ENCODE assay signal across 8 mouse cellular contexts in the genomic region with DNA sequence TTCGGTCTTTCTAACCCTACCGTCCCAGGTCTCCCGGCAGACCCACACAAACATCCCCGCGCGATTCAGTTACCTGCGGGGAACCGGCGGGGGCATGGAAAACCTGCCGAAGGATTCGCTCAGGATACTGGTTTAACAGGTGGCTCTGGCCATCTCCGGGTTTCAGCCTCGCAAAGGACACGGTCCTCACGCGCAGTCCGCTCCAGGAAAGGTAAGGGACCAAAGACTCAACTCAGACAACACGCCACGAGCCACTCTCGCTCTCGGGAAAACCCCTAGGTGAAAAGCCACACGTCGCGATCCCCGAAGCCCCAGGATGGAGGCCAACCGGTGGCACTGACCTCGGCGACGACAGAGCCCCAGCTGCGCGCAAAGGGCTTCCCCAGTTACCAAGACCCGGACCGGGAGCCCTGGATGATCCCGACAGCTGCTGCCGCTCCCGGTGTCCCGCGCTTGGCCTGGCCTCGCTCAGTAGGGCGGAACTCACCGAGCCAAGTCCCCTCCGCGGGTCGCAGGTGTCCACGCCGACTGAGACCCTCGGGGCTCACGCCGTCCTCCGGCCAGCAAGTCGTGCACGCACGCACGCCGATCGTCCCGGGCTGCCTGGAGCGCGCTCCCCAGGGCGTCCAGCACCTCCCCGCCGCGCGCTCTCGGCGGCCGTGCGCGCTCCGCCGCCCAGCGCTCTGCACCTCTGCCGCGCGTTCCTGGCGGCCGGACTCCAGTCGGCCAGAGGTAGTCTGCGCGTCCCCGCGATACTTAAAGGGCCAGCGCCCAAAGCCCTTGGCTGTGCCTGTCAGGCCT. TPM values are rescaled to one million over a fixed set of nuclear protein-coding genes. Genes with fewer than 3 reads are reported as not detected.
DNase-seq lines count a peak whose midpoint lies in the region; ATAC-seq and TF ChIP-seq lines count a peak whose summit lies in the region.

A gene (minus strand): TSS at position 657 of the 801 bp plus-strand sequence.

- WGBS in hindbrain, embryonic 16.5 days, result under 1% methylated on average over 81 of the region's 83 CpGs

- no peaks in the 10 kb centered on the region for H3K9me3 ChIP-seq in hindbrain, embryonic 16.5 days (ENCODE audit: control insufficient read depth, low read length)

- peak within 1 kb of the TSS; percentile 69 for H3K9ac ChIP-seq in hindbrain, embryonic 16.5 days (ENCODE audit: low read depth, low read length)

- peak within 1 kb of the TSS; percentile 95 for H3K4me2 ChIP-seq in hindbrain, embryonic 16.5 days (ENCODE audit: low read length)

- peak; percentile 94 for DNase-seq in adrenal gland, adult 2 months
- DNase-seq in cerebellum, postnatal 36 days, result peak; percentile 55 to 60
- peak; percentile 77 for DNase-seq in gastrocnemius, postnatal 10 days
- DNase-seq in left cerebral cortex, adult 2 months (ENCODE audit: extremely low spot score in 1 of 2, low spot score in 2 of 2), result peak; percentile 55 to 69
- DNase-seq in lung, postnatal 25 days (ENCODE audit: low spot score), result peak; percentile 84
- peak; percentile 77 for DNase-seq in retina, postnatal 7 days (ENCODE audit: low read depth, low spot score)
- peak; percentile 74 for DNase-seq in urinary bladder, postnatal 25 days (ENCODE audit: low spot score)

- H3K27me3 ChIP-seq in hindbrain, embryonic 16.5 days (replicated peaks; ENCODE audit: control insufficient read depth, insufficient read depth, low read length), result no peaks in the 10 kb centered on the region; the same call in 1 of the 2 replicates

- TF ChIP-seq CTCF in left cerebral cortex, adult 2 months (IDR thresholded peaks at IDR 0.05), result no peak; the same call in 1 of the 2 replicates

- H3K36me3 ChIP-seq in hindbrain, embryonic 16.5 days (ENCODE audit: control insufficient read depth, insufficient read depth, low read length), result no peaks in the 10 kb centered on the region

- no peak within 1 kb of the TSS for H3K27ac ChIP-seq in hindbrain, embryonic 16.5 days (ENCODE audit: low read depth, low read length)
- peak within 1 kb of the TSS; percentile 69 for H3K27ac ChIP-seq in left cerebral cortex, adult 2 months

- H3K4me3 ChIP-seq in hindbrain, embryonic 16.5 days (ENCODE audit: low read length), result peak within 1 kb of the TSS; percentile 76
- peak within 1 kb of the TSS; percentile 81 for H3K4me3 ChIP-seq in left cerebral cortex, adult 2 months

- H3K4me1 ChIP-seq in hindbrain, embryonic 16.5 days (ENCODE audit: control insufficient read depth, insufficient read depth, low read depth, low read length), result no peaks in the 10 kb centered on the region; the same call in 1 of the 2 replicates

- intact Hi-C loops in left cerebral cortex, adult 2 months (cut with DNase I), result no loop called here

- ATAC-seq in hindbrain, embryonic 16.5 days, result peak; percentile 91

RNA-seq across cellular contexts. Expression of the gene that starts here (rescaled TPM):
- total RNA-seq in adrenal gland, adult 2 months (2021), result 10 to 100 TPM in 1 of 2 experiments, 1 to 10 TPM in 1; 8.7 to 18.7 TPM
- polyA plus RNA-seq in adrenal gland, adult 2 months (2012; rRNA removed), result 12.1 and 15.6 TPM in 2 replicates
- 1 to 10 TPM; 4.0 to 4.4 TPM for total RNA-seq in gastrocnemius, postnatal 10 days (2021)
- 10.5 and 10.6 TPM in 2 replicates for polyA plus RNA-seq in hindbrain, embryonic 16.5 days (2015; fragmentation: Nextera tagmentation; extraction: Ambion mirVana)
- 1 to 10 TPM; 3.2 to 4.1 TPM for total RNA-seq in left cerebral cortex, adult 2 months (2021)
